Mouse (Mus musculus): ENCODE results near the gene Dnajb14.
"Not testable (repeated sequence)": the region's sequence is repeated elsewhere in the genome, so short reads cannot be mapped to it uniquely, and the experiment has no call there.

- TF ChIP-seq GATA1 (IDR thresholded peaks at IDR 0.05; ENCODE audit: borderline replicate concordance, low read length); FLI1 (IDR thresholded peaks at IDR 0.05; ENCODE audit: low read length): not testable (repeated sequence)
Observed at GRCm38 (mm10) chr3:137951302-137951701, 83.8 kb downstream of the Dnajb14 start.

Data from megakaryocyte, embryonic 14.5 days (primary cell).